Mouse (Mus musculus) central nervous system, embryonic 18 days (tissue): ENCODE results near the gene Krtap5-1. TPM values are rescaled to one million over a fixed set of nuclear protein-coding genes. Genes with fewer than 3 reads are reported as not detected.

ENCODE experiments used
- polyA plus RNA-seq: library from polyadenylated mRNA; depleted of rRNA; stranded (reverse); fragments of >200 nt; gene quantifications from 2 replicates; pipeline ENCODE4 v1.2.3, GENCODE M21; 2012; rRNA removed

Gene Krtap5-1
- polyA plus RNA-seq: not detected in 2 replicates

DNA sequence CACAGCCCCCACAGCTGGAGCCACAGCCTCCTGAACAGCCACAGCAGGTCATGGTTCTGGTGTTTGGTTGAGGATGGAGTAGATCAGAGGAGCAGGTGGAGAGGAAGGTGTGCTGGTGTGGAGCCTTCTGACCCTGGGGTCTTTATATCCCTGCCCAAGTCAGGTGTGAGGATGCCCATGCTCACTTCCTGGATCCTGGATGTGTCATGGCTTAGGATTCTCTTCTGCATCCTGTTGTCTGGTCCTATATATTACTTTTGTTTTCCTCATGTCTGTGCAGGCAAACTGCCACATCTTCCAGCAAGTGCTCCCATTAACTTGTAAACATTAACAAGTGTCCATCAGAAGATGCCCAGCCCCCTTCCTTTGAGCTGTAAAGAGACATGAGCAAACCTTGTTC is at the start of gene Krtap5-1:
Gene Krtap5-1, minus strand, starts transcription at position 101 of the 400 bp plus-strand sequence.

DNA sequence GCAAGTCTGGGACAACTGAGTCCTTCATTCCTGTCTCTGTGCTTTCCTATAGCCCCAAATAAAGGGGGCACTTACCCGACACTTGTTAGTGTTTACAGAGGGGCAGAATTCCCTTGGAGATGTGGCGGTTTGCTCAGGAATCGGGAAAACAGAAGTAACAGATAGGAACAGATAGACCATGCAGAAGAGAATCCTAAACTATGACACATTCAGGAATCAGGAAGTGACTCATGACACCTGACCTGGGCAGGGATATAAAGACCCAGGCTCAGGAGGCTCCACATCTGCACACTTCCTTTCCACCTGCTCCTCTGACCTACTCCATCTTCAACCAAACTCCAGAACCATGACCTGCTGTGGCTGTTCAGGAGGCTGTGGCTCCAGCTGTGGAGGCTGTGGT is 6.3 kb upstream of the Krtap5-1 start, which contains the start of gene Krtap5-4:
Gene Krtap5-4, plus strand, starts transcription at position 301 of the 400 bp plus-strand sequence.

DNA sequence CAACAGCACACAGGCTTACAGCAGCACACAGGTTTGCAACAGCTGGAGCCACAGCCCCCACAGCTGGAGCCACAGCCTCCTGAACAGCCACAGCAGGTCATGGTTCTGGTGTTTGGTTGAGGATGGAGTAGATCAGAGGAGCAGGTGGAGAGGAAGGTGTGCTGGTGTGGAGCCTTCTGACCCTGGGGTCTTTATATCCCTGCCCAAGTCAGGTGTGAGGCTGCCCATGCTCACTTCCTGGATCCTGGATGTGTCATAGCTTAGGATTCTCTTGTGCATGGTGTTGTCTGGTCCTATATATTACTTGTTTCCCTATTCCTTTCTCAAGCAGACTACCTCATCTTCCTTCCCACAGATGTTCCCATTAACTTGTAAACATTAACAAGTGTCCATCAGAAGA is 22.7 kb downstream of the Krtap5-1 start, which contains the start of gene Gm4559:
Gene Gm4559, minus strand, starts transcription at position 101 of the 400 bp plus-strand sequence.

DNA sequence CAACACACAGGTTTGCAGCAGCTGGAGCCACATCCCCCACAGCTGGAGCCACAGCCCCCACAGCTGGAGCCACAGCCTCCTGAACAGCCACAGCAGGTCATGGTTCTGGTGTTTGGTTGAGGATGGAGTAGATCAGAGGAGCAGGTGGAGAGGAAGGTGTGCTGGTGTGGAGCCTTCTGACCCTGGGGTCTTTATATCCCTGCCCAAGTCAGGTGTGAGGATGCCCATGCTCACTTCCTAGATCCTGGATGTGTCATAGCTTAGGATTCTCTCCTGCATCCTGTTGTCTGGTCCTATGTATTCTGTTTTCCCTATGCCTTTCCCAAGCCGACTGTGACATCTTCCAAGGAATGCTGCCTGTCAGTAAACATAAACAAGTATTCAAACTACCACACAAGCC is 38.7 kb downstream of the Krtap5-1 start, which contains the start of gene Gm2431:
Gene Gm2431, minus strand, starts transcription at position 101 of the 400 bp plus-strand sequence.

Other genes starting within 250 kb of the Krtap5-1 start
- 39.0 and 41.2 TPM in 2 replicates for gene Mob2, start 236.1 kb downstream of the Krtap5-1 start, polyA plus RNA-seq
- gene Dusp8, start 201.3 kb downstream of the Krtap5-1 start, polyA plus RNA-seq: 88.4 and 113 TPM in 2 replicates
- gene Gm45618, start 176.4 kb downstream of the Krtap5-1 start, polyA plus RNA-seq: not detected in 2 replicates
- gene Gm39115, start 161.1 kb downstream of the Krtap5-1 start, polyA plus RNA-seq: not detected in 2 replicates
- gene Gm45337, start 152.5 kb downstream of the Krtap5-1 start, polyA plus RNA-seq: not detected in 2 replicates
- gene Gm29735, start 140.0 kb downstream of the Krtap5-1 start, polyA plus RNA-seq: not detected in 2 replicates
- not detected in 2 replicates for gene Gm4553, start 131.4 kb downstream of the Krtap5-1 start, polyA plus RNA-seq
- gene Krtap5-2, start 121.1 kb downstream of the Krtap5-1 start, polyA plus RNA-seq: not detected in 2 replicates
- gene Gm10153, start 106.7 kb downstream of the Krtap5-1 start, polyA plus RNA-seq: not detected in 2 replicates
- gene Krtap5-3, start 95.8 kb downstream of the Krtap5-1 start, polyA plus RNA-seq: not detected in 2 replicates
- gene Gm7579, start 85.3 kb downstream of the Krtap5-1 start, polyA plus RNA-seq: 0.13 TPM in 1 of 2 replicates, not detected in the other
- not detected in 2 replicates for gene Krtap5-5, start 67.1 kb downstream of the Krtap5-1 start, polyA plus RNA-seq
- not detected in 2 replicates for gene Gm40460, start 56.0 kb downstream of the Krtap5-1 start, polyA plus RNA-seq
- gene Gm2431, start 38.8 kb downstream of the Krtap5-1 start, polyA plus RNA-seq: not detected in 2 replicates
- not detected in 2 replicates for gene Gm4559, start 22.8 kb downstream of the Krtap5-1 start, polyA plus RNA-seq
- not detected in 2 replicates for gene Krtap5-4, start 6.4 kb upstream of the Krtap5-1 start, polyA plus RNA-seq
- 6.9 and 7.4 TPM in 2 replicates for gene Ifitm10, start 76.6 kb upstream of the Krtap5-1 start, polyA plus RNA-seq
- gene Gm49369, start 85.5 kb upstream of the Krtap5-1 start, polyA plus RNA-seq: 0.28 and 0.48 TPM in 2 replicates
- 186 and 196 TPM in 2 replicates for gene Ctsd, start 90.9 kb upstream of the Krtap5-1 start, polyA plus RNA-seq
- 0.11 and 3.3 TPM in 2 replicates for gene Syt8, start 137.7 kb upstream of the Krtap5-1 start, polyA plus RNA-seq
- 1.3 and 75.5 TPM in 2 replicates for gene Tnni2, start 144.7 kb upstream of the Krtap5-1 start, polyA plus RNA-seq
- gene Lsp1, start 163.7 kb upstream of the Krtap5-1 start, polyA plus RNA-seq: 7.4 and 8.8 TPM in 2 replicates
- gene Tnnt3, start 201.7 kb upstream of the Krtap5-1 start, polyA plus RNA-seq: 1.2 and 47.8 TPM in 2 replicates
- gene Mrpl23, start 235.6 kb upstream of the Krtap5-1 start, polyA plus RNA-seq: 107 and 117 TPM in 2 replicates